Mouse (Mus musculus) embryonic facial prominence, embryonic 14.5 days (tissue): ENCODE measurements around the gene Tmem72. TPM values are rescaled to one million over a fixed set of nuclear protein-coding genes. Genes with fewer than 3 reads are reported as not detected.
A peak's percentile ranks its signal among the peaks of the same experiment; 100 is the strongest.

Experiments
- ATAC-seq: fragments of 200-750 bp; cut with Nextera tagmentation; 2 replicates; pipeline ENCODE4 v1.8.0; 2017; ENCODE audit warnings: low read depth, moderate number of reproducible peaks, moderate TSS enrichment
- DNase-seq: peaks from one replicate; pipeline ENCODE4 v3.0.0-alpha.2; 2015; ENCODE audit warnings: low spot score
- H3K27ac ChIP-seq: fragments of 300-500 bp; sonication (generic); replicated peaks from 2 replicates; pipeline ENCODE4 v1.5.1; 2014; ENCODE audit warnings: low read depth, mild to moderate bottlenecking, low read length, moderate library complexity
- H3K27me3 ChIP-seq: fragments of 300-500 bp; sonication (generic); replicated peaks from 2 replicates; pipeline ENCODE4 v1.6.1; 2014; ENCODE audit warnings: low read length; ENCODE audit not compliant: control insufficient read depth, insufficient read depth
- H3K36me3 ChIP-seq: fragments of 300-500 bp; sonication (generic); 2 replicates; pipeline ENCODE4 v1.6.1; 2014; ENCODE audit warnings: low read length, mixed read lengths; ENCODE audit not compliant: control insufficient read depth, insufficient read depth
- H3K4me1 ChIP-seq: fragments of 300-500 bp; sonication (generic); 2 replicates; pipeline ENCODE4 v1.6.1; 2014; ENCODE audit warnings: antibody characterized with exemption, low read length; ENCODE audit not compliant: control insufficient read depth, insufficient read depth
- H3K4me2 ChIP-seq: fragments of 300-500 bp; sonication (generic); 2 replicates; pipeline ENCODE4 v1.6.1; 2014; ENCODE audit warnings: low read depth, mild to moderate bottlenecking, low read length, moderate library complexity, mixed read lengths
- H3K4me3 ChIP-seq: fragments of 300-500 bp; sonication (generic); 2 replicates; pipeline ENCODE4 v1.5.1; 2014; ENCODE audit warnings: low read depth, mild to moderate bottlenecking, low read length
- H3K9ac ChIP-seq: fragments of 300-500 bp; sonication (generic); 2 replicates; pipeline ENCODE4 v1.6.1; 2014; ENCODE audit warnings: low read depth, mild to moderate bottlenecking, low read length, moderate library complexity, mixed read lengths
- H3K9me3 ChIP-seq: fragments of 300-500 bp; sonication (generic); 2 replicates; pipeline ENCODE4 v1.6.1; 2016; ENCODE audit warnings: low read length; ENCODE audit not compliant: control insufficient read depth
- WGBS: fragments of 180-500 bp; shearing (Covaris S2); extraction: QIAGEN DNeasy Blood & Tissue Kit; methylation state at CpG from one replicate; pipeline ENCODE4 v1.1.7; 2014; 5-methylcytosine and 5-hydroxymethylcytosine counted together
- polyA plus RNA-seq: library from polyadenylated mRNA; unstranded; fragments of >200 nt; fragmentation: Nextera tagmentation; extraction: Ambion mirVana; gene quantifications from 2 replicates; pipeline ENCODE4 v1.2.1, GENCODE M21; 2014

Gene Tmem72
- 0.67 and 1.0 TPM in 2 replicates for polyA plus RNA-seq

DNA sequence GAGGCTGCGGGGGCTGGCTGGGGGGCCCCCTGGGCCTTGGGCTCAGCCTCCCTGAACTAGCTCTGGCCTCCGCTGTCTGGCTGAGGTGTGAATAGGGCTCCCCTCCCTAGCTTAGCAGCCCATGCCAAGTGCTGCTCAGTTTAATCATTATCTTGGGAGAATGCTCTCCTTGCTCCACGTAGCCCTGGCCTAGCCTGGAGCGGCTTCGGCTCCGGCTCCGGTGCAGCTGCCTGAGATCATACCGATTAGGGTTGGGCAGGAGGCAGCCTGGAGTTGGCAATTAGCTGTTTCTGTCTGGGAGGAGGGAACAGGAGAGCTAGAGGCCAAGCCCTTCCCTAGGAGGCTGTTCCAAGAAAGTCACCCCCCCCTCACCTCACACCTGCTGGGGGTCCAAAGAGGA is at the start of gene Tmem72:
Tmem72 (minus strand) TSS at position 248 of the 400 bp plus-strand sequence.
- Histone ChIP-seq H3K4me2 (no peak within 1 kb of the TSS), H3K27me3 (no peaks in the 10 kb centered on the region), H3K36me3 (no peaks in the 10 kb centered on the region), H3K9me3 (no peaks in the 10 kb centered on the region), H3K4me1 (no peaks in the 10 kb centered on the region), H3K4me3 (no peak within 1 kb of the TSS), H3K27ac (no peak within 1 kb of the TSS), H3K9ac (no peak within 1 kb of the TSS)
- WGBS: 70% methylated on average over 1 of the region's 8 CpGs
- ATAC-seq (0 out of 2 replicates have a peak, but pooled peaks have one; percentile 37), DNase-seq (peak; percentile 9)

GRCm38 (mm10) chr6:116764524-116764923 is 47.8 kb upstream of the Tmem72 start:
- no peak overlapping the region for H3K9ac ChIP-seq
- DNase-seq (no peak), ATAC-seq (no peak)
- H3K4me1 ChIP-seq: no peaks in the 10 kb centered on the region
- WGBS: 86% methylated on average over 3 of the region's 4 CpGs
- no peak overlapping the region for H3K4me3 ChIP-seq
- no peak overlapping the region for H3K27ac ChIP-seq
- no peaks in the 10 kb centered on the region for H3K27me3 ChIP-seq
- no peaks in the 10 kb centered on the region for H3K9me3 ChIP-seq
- no peaks in the 10 kb centered on the region for H3K36me3 ChIP-seq
- no peak overlapping the region for H3K4me2 ChIP-seq

DNA sequence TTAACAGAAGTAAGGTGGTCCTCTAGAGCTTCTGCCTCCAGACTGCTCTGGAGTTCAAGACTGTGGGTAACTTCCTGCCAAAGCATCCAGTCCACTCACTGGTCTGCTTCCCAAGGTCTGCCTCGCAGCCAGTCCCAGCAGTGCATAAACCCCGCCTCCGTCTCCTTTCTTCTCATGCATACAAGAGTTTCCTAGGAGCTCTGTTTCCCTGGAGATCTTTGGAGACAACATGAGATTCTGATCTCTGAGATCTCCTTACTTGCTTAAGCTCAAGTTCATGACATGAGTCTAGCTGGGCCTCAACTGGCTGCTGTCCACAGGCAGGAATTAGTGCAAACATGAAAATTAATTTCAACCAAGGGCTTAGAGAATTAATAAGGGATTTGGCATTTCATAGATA is 45.6 kb upstream of the Tmem72 start:
- DNase-seq: peak; percentile 18
- no peaks in the 10 kb centered on the region for H3K4me1 ChIP-seq
- no peaks in the 10 kb centered on the region for H3K36me3 ChIP-seq
- H3K4me3 ChIP-seq: no peak overlapping the region
- H3K27me3 ChIP-seq: no peaks in the 10 kb centered on the region
- no peak overlapping the region for H3K9ac ChIP-seq
- 59% methylated on average over 3 of the region's 3 CpGs for WGBS
- no peak overlapping the region for H3K4me2 ChIP-seq
- no peaks in the 10 kb centered on the region for H3K9me3 ChIP-seq
- ATAC-seq: no peak
- H3K27ac ChIP-seq: no peak overlapping the region

- ATAC-seq (no peak), DNase-seq (no peak)
- H3K9me3 ChIP-seq: no peaks in the 10 kb centered on the region
- H3K27ac ChIP-seq: no peak overlapping the region
- no peak overlapping the region for H3K9ac ChIP-seq
- no peaks in the 10 kb centered on the region for H3K4me1 ChIP-seq
- WGBS: 77% methylated on average over 6 of the region's 6 CpGs
- no peak overlapping the region for H3K4me2 ChIP-seq
- no peak overlapping the region for H3K4me3 ChIP-seq
- no peaks in the 10 kb centered on the region for H3K36me3 ChIP-seq
- no peaks in the 10 kb centered on the region for H3K27me3 ChIP-seq
These were observed 43.5 kb upstream of the Tmem72 start for GRCm38 (mm10) chr6:116760181-116760580.

DNA sequence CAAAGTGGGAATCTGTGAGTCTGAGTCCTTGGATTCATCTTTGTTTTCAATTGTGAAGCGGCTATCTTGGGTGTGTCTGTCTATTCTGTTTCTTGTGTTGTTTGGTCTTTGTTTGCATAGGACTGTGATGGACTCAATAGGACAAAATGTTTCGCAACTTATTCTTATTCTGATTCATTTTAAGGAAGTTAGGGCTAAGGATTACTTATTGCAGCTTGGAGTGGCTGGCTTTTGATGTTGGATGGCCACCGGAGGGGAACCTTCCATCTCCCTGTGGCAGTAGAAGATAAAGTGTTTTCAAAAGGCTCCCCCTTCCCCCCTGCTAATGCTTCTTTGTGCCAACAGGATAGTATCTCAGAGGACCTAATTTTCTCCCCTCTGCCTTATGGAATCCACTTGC is 39.7 kb upstream of the Tmem72 start:
- Histone ChIP-seq H3K4me1 (no peaks in the 10 kb centered on the region), H3K27ac (no peak overlapping the region), H3K36me3 (no peaks in the 10 kb centered on the region), H3K9ac (no peak overlapping the region), H3K4me3 (no peak overlapping the region), H3K9me3 (no peaks in the 10 kb centered on the region), H3K4me2 (no peak overlapping the region), H3K27me3 (no peaks in the 10 kb centered on the region)
- ATAC-seq: no peak
- 93% methylated on average over 3 of the region's 3 CpGs for WGBS
- no peak for DNase-seq

DNA sequence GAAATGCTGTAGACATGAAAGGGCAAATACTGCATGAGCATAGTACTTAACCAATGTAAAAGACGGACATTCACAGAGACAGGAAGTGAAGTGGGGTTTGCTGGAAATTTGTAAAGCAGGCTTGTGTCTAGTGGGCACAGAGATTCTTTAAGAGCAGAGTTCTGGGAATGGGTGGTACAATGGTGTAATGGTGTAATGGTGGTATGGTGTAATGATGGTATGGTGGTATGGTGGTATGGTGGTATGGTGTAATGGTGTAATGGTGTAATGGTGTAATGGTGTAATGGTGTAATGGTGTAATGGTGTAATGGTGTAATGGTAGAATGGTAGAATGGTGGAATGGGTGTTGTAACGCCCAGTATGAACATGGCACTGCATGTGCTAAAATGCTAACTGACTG is 21.3 kb upstream of the Tmem72 start:
- Histone ChIP-seq H3K27me3 (no peaks in the 10 kb centered on the region), H3K27ac (no peak overlapping the region), H3K4me2 (no peak overlapping the region), H3K4me3 (no peak overlapping the region), H3K36me3 (no peaks in the 10 kb centered on the region), H3K9me3 (no peaks in the 10 kb centered on the region), H3K4me1 (no peaks in the 10 kb centered on the region), H3K9ac (no peak overlapping the region)
- WGBS: 60% methylated on average over 2 of the region's 2 CpGs
- DNase-seq: no peak
- no peak for ATAC-seq

DNA sequence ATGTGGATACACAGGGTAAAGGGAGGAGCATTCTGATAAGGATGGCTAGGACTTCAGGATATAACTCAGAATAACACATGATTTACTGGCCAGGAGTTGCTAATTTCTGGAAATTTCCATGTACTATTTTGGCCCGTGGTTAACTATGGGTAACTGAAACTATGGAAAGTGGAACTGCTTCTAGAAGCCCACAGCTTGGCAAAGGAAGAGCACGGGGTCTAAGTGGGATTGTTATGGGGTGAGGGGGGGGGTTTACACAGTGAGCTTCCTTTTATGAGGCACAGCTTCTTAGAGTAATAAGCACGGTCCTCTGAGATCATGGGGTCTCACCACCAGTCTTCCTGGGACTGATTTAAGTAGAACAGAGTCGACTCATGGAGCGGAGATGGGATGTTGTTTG is 18.6 kb upstream of the Tmem72 start:
- Histone ChIP-seq H3K4me2 (no peak overlapping the region), H3K36me3 (no peaks in the 10 kb centered on the region), H3K4me3 (no peak overlapping the region), H3K27me3 (no peaks in the 10 kb centered on the region), H3K9me3 (no peaks in the 10 kb centered on the region), H3K4me1 (no peaks in the 10 kb centered on the region), H3K27ac (no peak overlapping the region), H3K9ac (no peak overlapping the region)
- ATAC-seq: no peak
- 85% methylated on average over 5 of the region's 5 CpGs for WGBS
- no peak for DNase-seq

GRCm38 (mm10) chr6:116733577-116733976 is 16.9 kb upstream of the Tmem72 start:
- no peak overlapping the region for H3K27ac ChIP-seq
- H3K9ac ChIP-seq: no peak overlapping the region
- ATAC-seq (no peak), DNase-seq (no peak)
- no peak overlapping the region for H3K4me3 ChIP-seq
- WGBS: 71% methylated on average over 4 of the region's 4 CpGs
- H3K9me3 ChIP-seq: no peaks in the 10 kb centered on the region
- no peak overlapping the region for H3K4me2 ChIP-seq
- no peaks in the 10 kb centered on the region for H3K27me3 ChIP-seq
- no peaks in the 10 kb centered on the region for H3K4me1 ChIP-seq
- no peaks in the 10 kb centered on the region for H3K36me3 ChIP-seq

GRCm38 (mm10) chr6:116724489-116725160 is 7.9 kb upstream of the Tmem72 start:
- Histone ChIP-seq H3K27ac (no peak overlapping the region), H3K36me3 (no peaks in the 10 kb centered on the region), H3K4me2 (no peak overlapping the region), H3K4me3 (no peak overlapping the region), H3K9ac (no peak overlapping the region), H3K27me3 (no peaks in the 10 kb centered on the region), H3K9me3 (no peaks in the 10 kb centered on the region), H3K4me1 (no peaks in the 10 kb centered on the region)
- ATAC-seq (no peak), DNase-seq (peak; percentile 5)
- 76% methylated on average over 12 of the region's 12 CpGs for WGBS
